Mouse (Mus musculus): Measurements from ENCODE around the gene Wnk1. TPM values are rescaled to one million over a fixed set of nuclear protein-coding genes. Genes with fewer than 3 reads are reported as not detected.
A peak's percentile ranks its signal among the peaks of the same experiment; 100 is the strongest.

Wnk1 gene
- polyA plus RNA-seq, 1 experiment from 2014 or later, result 29.6 TPM

MicroRNAs within 50 kb of the gene (microRNA counts, 519-probe panel; counts per million panel counts)
- 1,065 counts per million, percentile 5 among the panel's probes with 10 or more counts for microRNA mmu-miR-706

Small RNA genes lying within 50 kb of the gene (microRNA-seq; reads per million reads assigned to microRNA genes)
- gene Mir706, result not detected

Other genes with a start within 250 kb of the Wnk1 start
- 7.0 and 8.0 TPM in 2 replicates for gene Erc1, start 190.5 kb downstream of the Wnk1 start, polyA plus RNA-seq (2015; fragmentation: Nextera tagmentation; extraction: Ambion mirVana)
- 15.6 and 17.4 TPM in 2 replicates for gene Rad52, start 136.0 kb downstream of the Wnk1 start, polyA plus RNA-seq (2015; fragmentation: Nextera tagmentation; extraction: Ambion mirVana)
- 0.16 TPM in 1 of 2 replicates, not detected in the other for gene Ninj2, start 54.7 kb upstream of the Wnk1 start, polyA plus RNA-seq (2015; fragmentation: Nextera tagmentation; extraction: Ambion mirVana)

Measured in intestine, embryonic 16.5 days (tissue).